Mouse (Mus musculus) midbrain, embryonic 12.5 days (tissue): Measurements from ENCODE around the gene Arl6ip4. TPM values are rescaled to one million over a fixed set of nuclear protein-coding genes. Genes with fewer than 3 reads are reported as not detected.
A peak's percentile ranks its signal among the peaks of the same experiment; 100 is the strongest.

Experiments used
- ATAC-seq: fragments of 200-750 bp; cut with Nextera tagmentation; 2 replicates; pipeline ENCODE4 v1.8.0; 2017; ENCODE audit warnings: low read depth, moderate TSS enrichment, moderate library complexity; ENCODE audit not compliant: low FRiP score
- H3K27ac ChIP-seq: fragments of 300-500 bp; sonication (generic); replicated peaks from 2 replicates; pipeline ENCODE4 v1.5.1; 2016; ENCODE audit warnings: mild to moderate bottlenecking
- H3K27me3 ChIP-seq: fragments of 300-500 bp; sonication (generic); 2 replicates; pipeline ENCODE4 v1.6.1; 2016; ENCODE audit warnings: mild to moderate bottlenecking
- H3K36me3 ChIP-seq: fragments of 300-500 bp; sonication (generic); 2 replicates; pipeline ENCODE4 v1.6.1; 2016
- H3K4me1 ChIP-seq: fragments of 300-500 bp; sonication (generic); 2 replicates; pipeline ENCODE4 v1.6.1; 2016
- H3K4me2 ChIP-seq: fragments of 300-500 bp; sonication (generic); replicated peaks from 2 replicates; pipeline ENCODE4 v1.6.1; 2016; ENCODE audit warnings: mild to moderate bottlenecking, moderate library complexity
- H3K4me3 ChIP-seq: fragments of 300-500 bp; sonication (generic); 2 replicates; pipeline ENCODE4 v1.5.1; 2016; ENCODE audit warnings: mild to moderate bottlenecking
- H3K9ac ChIP-seq: fragments of 300-500 bp; sonication (generic); replicated peaks from 2 replicates; pipeline ENCODE4 v1.6.1; 2016; ENCODE audit warnings: mild to moderate bottlenecking, moderate library complexity
- H3K9me3 ChIP-seq: fragments of 300-500 bp; sonication (generic); 2 replicates; pipeline ENCODE4 v1.6.1; 2016; ENCODE audit warnings: mild to moderate bottlenecking
- WGBS: fragments of 180-500 bp; shearing (Covaris S2); methylation state at CpG from one replicate; pipeline ENCODE4 v1.1.7; 2016; 5-methylcytosine and 5-hydroxymethylcytosine counted together
- polyA plus RNA-seq: library from polyadenylated mRNA; unstranded; fragments of >200 nt; fragmentation: Nextera tagmentation; extraction: Ambion mirVana; gene quantifications from 2 replicates; pipeline ENCODE4 v1.2.1, GENCODE M21; 2016

The Arl6ip4 gene
- polyA plus RNA-seq, 1 experiment from 2014 or later = 98.3 TPM

GRCm38 (mm10) chr5:124114276-124115025 is 1.4 kb upstream of the Arl6ip4 start:
- Histone ChIP-seq H3K9me3 (no peaks in the 10 kb centered on the region), H3K27me3 (no peaks in the 10 kb centered on the region), H3K9ac (no peak overlapping the region), H3K4me3 (no peak overlapping the region), H3K4me1 (peaks cover 32% of the 10 kb centered on the region), H3K36me3 (peaks cover 33% of the 10 kb centered on the region), H3K4me2 (no peak overlapping the region), H3K27ac (no peak overlapping the region)
- WGBS = 93% methylated on average over 24 of the region's 24 CpGs
- no peak for ATAC-seq

- peak overlapping the region; percentile 96 for H3K9ac ChIP-seq
- WGBS = 20% methylated on average over 7 of the region's 7 CpGs
- H3K36me3 ChIP-seq = peaks cover 44% of the 10 kb centered on the region
- peak overlapping the region; percentile 99 for H3K4me2 ChIP-seq
- ATAC-seq = no peak
- peaks cover 32% of the 10 kb centered on the region for H3K4me1 ChIP-seq
- H3K27ac ChIP-seq = peak overlapping the region; percentile 78
- H3K4me3 ChIP-seq = peak overlapping the region; percentile 94
- H3K9me3 ChIP-seq = no peaks in the 10 kb centered on the region
- no peaks in the 10 kb centered on the region for H3K27me3 ChIP-seq
These were observed 358 bp upstream of the Arl6ip4 start for GRCm38 (mm10) chr5:124115531-124115930.

- no peak overlapping the region for H3K4me2 ChIP-seq
- H3K4me3 ChIP-seq = no peak overlapping the region
- no peak overlapping the region for H3K9ac ChIP-seq
- H3K27me3 ChIP-seq = no peaks in the 10 kb centered on the region
- 85% methylated on average over 5 of the region's 5 CpGs for WGBS
- H3K9me3 ChIP-seq = no peaks in the 10 kb centered on the region
- H3K4me1 ChIP-seq = peaks cover 15% of the 10 kb centered on the region
- H3K36me3 ChIP-seq = peaks cover 76% of the 10 kb centered on the region
- ATAC-seq = no peak
- H3K27ac ChIP-seq = no peak overlapping the region
These were observed 3.3 kb downstream of the Arl6ip4 start for GRCm38 (mm10) chr5:124119204-124119603.

GRCm38 (mm10) chr5:124122357-124122756 is 6.5 kb downstream of the Arl6ip4 start:
- Histone ChIP-seq H3K4me1 (peaks cover 1% of the 10 kb centered on the region), H3K4me2 (no peak overlapping the region), H3K9ac (no peak overlapping the region), H3K27me3 (no peaks in the 10 kb centered on the region), H3K9me3 (no peaks in the 10 kb centered on the region), H3K27ac (no peak overlapping the region), H3K36me3 (peaks cover 88% of the 10 kb centered on the region), H3K4me3 (no peak overlapping the region)
- 91% methylated on average over 18 of the region's 18 CpGs for WGBS
- no peak for ATAC-seq

DNA sequence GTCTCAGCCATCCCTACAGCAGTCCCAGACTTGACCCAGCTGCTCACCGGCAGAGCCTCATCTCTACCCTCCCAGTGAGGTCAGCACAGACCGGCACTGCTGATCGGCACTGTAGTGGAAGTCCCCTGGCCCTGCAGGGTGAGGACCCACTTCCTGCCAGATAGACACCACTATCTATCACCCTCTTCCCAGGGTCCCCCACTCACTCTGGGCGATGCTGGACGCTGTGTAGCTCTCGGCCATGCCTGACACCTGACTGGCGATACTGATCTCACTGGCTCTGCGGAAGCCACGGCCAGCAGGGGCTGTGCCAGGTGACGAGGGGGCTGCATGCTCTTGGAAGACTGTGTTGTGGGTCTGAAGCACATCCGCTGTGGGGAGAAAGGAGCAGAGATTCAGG is 9.2 kb downstream of the Arl6ip4 start:
- Histone ChIP-seq H3K36me3 (peaks cover 84% of the 10 kb centered on the region), H3K27ac (no peak overlapping the region)

DNA sequence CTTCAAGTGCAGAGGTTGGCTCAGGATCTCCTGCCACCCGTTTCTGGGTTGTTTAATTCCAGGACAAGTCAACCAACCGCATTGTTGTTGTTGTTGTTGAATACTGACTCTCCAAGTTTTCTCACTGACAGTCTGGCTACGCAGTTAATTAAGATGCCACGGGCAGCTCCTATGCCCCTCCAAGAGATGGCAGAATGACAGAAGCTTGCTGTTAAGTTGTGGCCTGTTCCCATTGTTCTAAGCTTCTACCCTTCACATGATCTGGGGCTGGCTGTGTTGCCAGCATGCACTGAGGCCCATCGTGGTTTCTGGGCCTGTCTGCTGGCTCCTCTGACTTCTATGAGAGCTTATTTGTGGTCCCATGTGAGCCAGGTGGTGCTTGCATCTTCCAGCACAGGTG is 18.4 kb downstream of the Arl6ip4 start:
- Histone ChIP-seq H3K4me1 (no peaks in the 10 kb centered on the region), H3K27me3 (no peaks in the 10 kb centered on the region), H3K27ac (no peak overlapping the region), H3K9ac (no peak overlapping the region), H3K9me3 (no peaks in the 10 kb centered on the region), H3K4me3 (no peak overlapping the region), H3K36me3 (peaks cover 29% of the 10 kb centered on the region), H3K4me2 (no peak overlapping the region)
- ATAC-seq = no peak
- WGBS = 87% methylated on average over 5 of the region's 5 CpGs

More for the DNA sequence above, 9.2 kb downstream of the Arl6ip4 start:
- Histone ChIP-seq H3K9ac (no peak overlapping the region), H3K4me3 (no peak overlapping the region), H3K9me3 (no peaks in the 10 kb centered on the region), H3K4me1 (no peaks in the 10 kb centered on the region), H3K4me2 (no peak overlapping the region), H3K27me3 (no peaks in the 10 kb centered on the region)
- 91% methylated on average over 11 of the region's 11 CpGs for WGBS
- no peak for ATAC-seq

GRCm38 (mm10) chr5:124138066-124138465 is 22.2 kb downstream of the Arl6ip4 start:
- no peaks in the 10 kb centered on the region for H3K27me3 ChIP-seq
- 87% methylated on average over 7 of the region's 7 CpGs for WGBS
- H3K36me3 ChIP-seq = peaks cover 27% of the 10 kb centered on the region
- no peak for ATAC-seq
- 0 out of 2 replicates have a peak, but pooled peaks cover 4% of the 10 kb centered on the region for H3K9me3 ChIP-seq
- no peak overlapping the region for H3K27ac ChIP-seq
- H3K4me3 ChIP-seq = no peak overlapping the region
- H3K4me1 ChIP-seq = no peaks in the 10 kb centered on the region
- no peak overlapping the region for H3K9ac ChIP-seq
- H3K4me2 ChIP-seq = no peak overlapping the region

- Histone ChIP-seq H3K36me3 (peaks cover 14% of the 10 kb centered on the region; the same call in 1 of the 2 replicates), H3K27me3 (no peaks in the 10 kb centered on the region), H3K4me2 (no peak overlapping the region), H3K9me3 (no peaks in the 10 kb centered on the region), H3K4me1 (no peaks in the 10 kb centered on the region), H3K27ac (no peak overlapping the region), H3K4me3 (no peak overlapping the region), H3K9ac (no peak overlapping the region)
- 78% methylated on average over 5 of the region's 5 CpGs for WGBS
- ATAC-seq = no peak
These were observed 33.1 kb downstream of the Arl6ip4 start for GRCm38 (mm10) chr5:124149028-124149427.

- peaks cover 14% of the 10 kb centered on the region; the same call in 1 of the 2 replicates for H3K36me3 ChIP-seq
- no peaks in the 10 kb centered on the region for H3K27me3 ChIP-seq
- no peak overlapping the region for H3K9ac ChIP-seq
- ATAC-seq = no peak
- H3K4me2 ChIP-seq = no peak overlapping the region
- 79% methylated on average over 7 of the region's 7 CpGs for WGBS
- no peak overlapping the region for H3K27ac ChIP-seq
- no peaks in the 10 kb centered on the region for H3K4me1 ChIP-seq
- no peaks in the 10 kb centered on the region for H3K9me3 ChIP-seq
- H3K4me3 ChIP-seq = no peak overlapping the region
These were observed 35.0 kb downstream of the Arl6ip4 start for GRCm38 (mm10) chr5:124150895-124151294.

DNA sequence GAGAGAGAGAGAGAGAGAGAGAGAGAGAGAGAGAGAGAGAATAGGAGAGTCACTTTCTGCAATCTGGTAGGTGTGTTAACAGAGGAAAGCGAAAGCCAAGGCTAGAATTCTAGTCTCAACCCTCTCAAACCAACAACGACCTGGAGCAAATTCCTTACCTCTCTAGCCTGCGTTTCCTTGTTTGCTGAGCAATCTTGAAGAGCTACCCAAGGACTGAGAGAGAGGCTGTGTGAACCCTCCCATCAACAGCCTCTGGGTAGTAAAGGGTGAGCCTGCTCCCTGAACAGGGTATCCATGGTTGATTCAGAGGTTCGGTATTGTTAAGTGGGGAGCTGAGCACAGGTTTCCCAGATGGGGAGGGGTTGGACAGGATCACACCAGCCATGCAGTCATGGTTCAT is 36.8 kb downstream of the Arl6ip4 start:
- ATAC-seq = no peak
- no peaks in the 10 kb centered on the region for H3K9me3 ChIP-seq
- H3K27ac ChIP-seq = no peak overlapping the region
- no peak overlapping the region for H3K4me2 ChIP-seq
- no peaks in the 10 kb centered on the region for H3K27me3 ChIP-seq
- H3K9ac ChIP-seq = no peak overlapping the region
- no peaks in the 10 kb centered on the region for H3K4me1 ChIP-seq
- peaks cover 14% of the 10 kb centered on the region; the same call in 1 of the 2 replicates for H3K36me3 ChIP-seq
- WGBS = 87% methylated on average over 4 of the region's 4 CpGs
- H3K4me3 ChIP-seq = no peak overlapping the region

DNA sequence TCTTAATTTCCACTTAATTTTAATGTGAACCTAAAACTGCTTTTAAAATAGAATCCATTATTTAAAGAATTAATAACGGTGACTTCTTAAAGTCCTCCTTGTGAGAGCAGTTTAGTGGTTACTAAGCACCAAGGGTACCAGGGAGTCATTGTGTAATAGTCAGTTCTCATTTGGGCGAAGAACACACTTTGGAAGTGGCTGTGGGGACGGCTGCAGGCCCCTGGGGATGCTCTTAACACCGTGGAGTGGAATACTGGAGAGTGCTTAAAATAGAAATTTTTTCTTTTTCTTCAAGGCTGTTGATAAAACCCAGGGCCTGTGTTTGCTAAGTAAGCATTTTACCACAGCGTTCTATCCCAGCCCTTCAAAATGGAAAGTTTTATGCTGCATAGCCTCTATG is 40.1 kb downstream of the Arl6ip4 start:
- Histone ChIP-seq H3K36me3 (peaks cover 7% of the 10 kb centered on the region; the same call in 1 of the 2 replicates), H3K9me3 (no peaks in the 10 kb centered on the region), H3K27ac (no peak overlapping the region), H3K4me2 (no peak overlapping the region), H3K4me3 (no peak overlapping the region), H3K27me3 (no peaks in the 10 kb centered on the region), H3K9ac (no peak overlapping the region), H3K4me1 (peaks cover 12% of the 10 kb centered on the region; the same call in 1 of the 2 replicates)
- no peak for ATAC-seq
- WGBS = 82% methylated on average over 5 of the region's 5 CpGs

- no peak overlapping the region for H3K27ac ChIP-seq
- H3K9me3 ChIP-seq = no peaks in the 10 kb centered on the region
- H3K4me1 ChIP-seq = peaks cover 20% of the 10 kb centered on the region; the same call in 1 of the 2 replicates
- WGBS = 68% methylated on average over 4 of the region's 4 CpGs
- ATAC-seq = no peak
- no peaks in the 10 kb centered on the region for H3K27me3 ChIP-seq
- no peak overlapping the region for H3K4me2 ChIP-seq
- no peak overlapping the region for H3K9ac ChIP-seq
- no peak overlapping the region for H3K4me3 ChIP-seq
- H3K36me3 ChIP-seq = no peaks in the 10 kb centered on the region
These were observed 42.4 kb downstream of the Arl6ip4 start for GRCm38 (mm10) chr5:124158305-124158704.
